Mouse (Mus musculus) cerebellum, postnatal 14 days (tissue): ENCODE results near the gene Rusc2.
A peak's percentile ranks its signal among the peaks of the same experiment; 100 is the strongest.

ENCODE experiments used
- DNase-seq, 2 experiments: peaks; one replicate each; pipeline ENCODE4 v3.0.0; 2021; ENCODE audit warnings: mixed read lengths in 2 of 2

The Rusc2 gene

DNA sequence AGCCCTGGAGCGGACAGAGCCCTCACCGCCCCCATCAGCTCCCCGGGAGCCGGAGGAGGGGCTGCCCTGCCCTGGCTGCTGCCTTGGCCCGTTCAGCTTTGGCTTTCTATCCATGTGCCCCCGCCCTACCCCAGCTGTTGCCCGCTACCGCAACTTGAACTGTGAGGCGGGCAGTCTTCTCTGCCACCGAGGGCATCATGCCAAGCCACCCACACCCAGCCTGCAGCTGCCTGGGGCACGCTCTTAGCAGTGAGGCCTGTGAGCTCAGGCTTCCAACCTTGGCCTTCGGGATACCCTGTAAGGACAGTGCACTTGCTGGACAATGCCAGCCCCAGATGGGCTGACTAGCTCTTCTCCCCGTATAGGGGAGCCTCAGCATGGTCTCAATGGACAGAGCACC lies 65.5 kb downstream of the Rusc2 start:
- DNase-seq, result peak in 1 of 2 experiments; percentile 44

DNA sequence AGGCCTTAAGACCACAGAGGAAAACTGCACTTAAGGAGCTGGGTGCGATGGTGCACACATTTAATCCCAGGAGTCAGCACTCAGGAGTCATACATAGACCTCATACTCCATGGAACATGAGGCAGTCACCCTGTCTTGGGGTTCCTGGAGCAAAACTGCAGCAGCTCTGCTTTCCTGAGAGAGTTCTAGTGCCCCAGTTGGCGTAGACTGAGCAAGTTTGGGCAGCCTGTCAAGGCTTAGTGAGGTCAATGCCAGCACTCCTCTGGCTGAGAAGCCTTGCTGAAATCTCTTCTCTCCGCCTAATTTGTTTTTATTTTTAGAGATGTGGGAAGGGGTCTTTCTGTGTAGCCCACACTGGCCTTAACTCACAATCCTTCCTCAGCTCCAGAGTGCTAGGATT lies 66.8 kb downstream of the Rusc2 start:
- DNase-seq, result peak; percentile 72 to 75

DNA sequence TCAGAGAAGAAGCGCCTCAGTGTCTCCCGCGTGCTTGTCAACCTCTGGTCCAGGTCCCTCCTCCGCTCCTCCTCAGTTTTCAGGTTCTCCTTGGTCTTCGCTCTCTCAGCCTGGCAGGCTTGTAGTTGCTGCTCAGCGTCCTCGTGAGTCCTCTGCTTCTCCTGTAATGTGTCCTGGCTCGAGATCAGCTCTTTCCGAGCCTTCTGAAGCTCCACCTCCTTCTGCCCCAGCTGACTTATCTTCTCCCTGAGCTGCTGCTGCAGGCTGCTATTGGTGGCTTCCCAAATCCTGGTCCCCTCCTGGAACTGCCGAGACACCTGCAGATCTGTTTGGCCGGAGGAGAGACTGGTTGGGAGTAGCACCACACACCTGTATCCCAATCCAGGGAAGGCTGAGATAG lies 70.5 kb downstream of the Rusc2 start:
- DNase-seq, result no peak

DNA sequence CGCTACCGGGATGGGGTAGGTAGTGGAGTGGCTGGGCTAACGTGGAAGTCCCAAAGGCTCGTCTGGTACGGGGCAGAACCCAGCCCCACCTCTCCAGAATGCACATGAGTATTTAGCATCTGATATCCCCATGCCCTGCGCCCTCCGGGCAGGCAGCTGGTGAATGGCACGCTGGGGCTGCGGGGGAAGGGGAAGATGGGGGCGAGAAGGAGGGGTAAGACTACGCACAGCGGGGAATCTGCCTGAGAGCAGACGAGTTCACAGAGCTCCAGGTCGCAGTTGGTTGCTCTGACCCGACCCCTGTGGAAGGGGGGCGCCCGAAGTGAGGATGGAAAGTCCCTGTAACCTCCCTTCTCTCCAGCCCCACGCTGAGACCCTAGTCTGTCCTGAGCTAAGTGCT lies 71.6 kb downstream of the Rusc2 start:
- no peak for DNase-seq

DNA sequence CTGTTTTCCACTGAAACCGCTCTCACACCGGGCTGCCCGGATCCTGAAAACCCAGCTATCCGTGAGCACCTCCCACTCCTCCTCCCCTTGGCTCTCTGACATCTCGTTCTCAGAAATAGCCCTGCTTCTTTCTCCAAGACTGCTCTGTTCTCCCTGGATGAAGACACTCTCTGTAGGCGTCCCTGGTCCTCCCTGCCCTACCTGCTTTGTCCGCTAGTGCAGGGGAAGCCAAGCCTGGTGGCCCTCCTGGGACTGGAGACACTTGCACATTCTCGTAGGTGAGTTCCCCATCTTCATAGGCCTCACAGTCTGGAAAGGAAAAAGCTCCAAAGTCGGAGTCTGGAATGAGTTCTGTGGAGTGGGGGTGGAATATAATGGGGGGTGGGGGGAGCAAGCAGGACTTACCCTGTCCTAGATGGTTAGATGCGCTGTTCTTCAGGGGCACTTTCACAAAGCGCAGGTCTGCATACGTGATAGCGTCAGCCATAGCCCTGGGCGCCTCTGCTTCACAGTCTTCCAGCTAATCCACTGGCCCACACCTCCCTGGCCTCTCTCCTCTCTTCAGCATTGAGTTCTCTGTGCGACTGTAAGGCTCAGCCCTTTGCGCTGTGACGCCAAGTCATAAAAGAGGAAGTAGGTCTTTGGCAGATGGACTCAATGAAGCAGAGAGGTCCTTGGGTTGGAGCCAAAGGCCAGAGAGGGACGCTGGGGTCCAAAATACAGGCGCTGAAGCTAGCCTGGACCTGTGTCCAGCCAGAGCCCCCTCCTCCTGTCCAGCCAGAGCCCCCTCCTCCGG lies 72.5 kb downstream of the Rusc2 start, which contains the start of gene Cd72:
TSS of gene Cd72 (minus strand) at position 588 of the 796 bp plus-strand sequence.
- DNase-seq, result peak in 1 of 2 experiments; percentile 31

DNA sequence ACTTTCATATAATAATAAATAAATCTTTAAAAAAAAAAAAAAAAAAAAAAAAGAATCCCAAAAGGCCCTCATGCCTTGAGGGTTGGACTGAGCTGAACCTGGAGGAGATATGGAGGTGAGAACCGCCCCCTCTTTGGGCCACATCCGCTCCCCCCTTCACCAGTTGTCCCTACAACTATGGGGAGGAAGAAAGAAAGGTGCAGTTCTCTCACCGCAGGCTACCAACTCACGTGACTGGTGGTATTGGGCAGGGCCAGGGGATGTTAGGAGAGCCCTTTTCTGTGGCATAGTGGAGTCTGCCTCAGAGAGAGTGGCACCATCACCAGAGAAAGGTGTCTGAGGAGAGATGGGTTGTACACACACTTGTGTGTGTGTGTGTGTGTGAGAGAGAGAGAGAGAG lies 74.7 kb downstream of the Rusc2 start:
- no peak for DNase-seq

DNA sequence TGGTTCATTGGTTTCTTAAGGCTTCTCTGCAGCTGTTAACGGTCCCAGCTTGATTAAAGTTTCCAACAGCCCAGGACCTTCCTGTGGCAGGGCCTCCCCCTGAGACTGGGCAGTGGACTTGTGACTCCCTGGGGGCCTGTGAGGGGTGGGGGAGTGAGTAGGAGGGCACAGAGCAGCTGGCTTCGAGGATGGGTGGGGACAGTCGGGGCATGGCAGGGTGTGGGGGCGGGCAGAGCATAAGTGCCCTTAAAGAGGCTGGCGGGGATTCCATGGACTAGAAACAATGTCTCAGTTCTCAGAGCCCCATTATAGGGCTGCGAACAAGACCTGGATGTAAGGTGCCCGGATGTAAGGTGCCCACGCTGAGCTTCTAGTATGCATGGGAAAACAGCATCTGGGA lies 75.3 kb downstream of the Rusc2 start:
- DNase-seq, result no peak

DNA sequence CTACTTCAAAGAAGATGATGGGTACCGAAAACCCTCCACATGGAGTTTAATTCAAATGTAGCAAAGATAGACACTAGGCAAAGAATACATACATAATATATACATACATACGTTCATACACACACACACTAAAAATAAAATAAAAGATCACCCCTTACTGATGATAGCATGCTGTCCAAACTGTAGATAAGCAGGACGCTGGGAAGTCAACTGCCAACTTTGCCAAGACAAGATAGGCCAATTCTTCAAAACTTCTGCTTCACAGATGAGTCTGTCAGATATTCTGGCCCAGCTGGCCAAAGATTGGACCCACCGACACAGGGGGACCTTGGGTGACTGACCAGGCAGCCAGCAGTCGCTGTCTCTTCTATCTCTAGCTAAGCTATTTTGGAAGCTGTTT lies 81.3 kb downstream of the Rusc2 start:
- DNase-seq, result no peak

DNA sequence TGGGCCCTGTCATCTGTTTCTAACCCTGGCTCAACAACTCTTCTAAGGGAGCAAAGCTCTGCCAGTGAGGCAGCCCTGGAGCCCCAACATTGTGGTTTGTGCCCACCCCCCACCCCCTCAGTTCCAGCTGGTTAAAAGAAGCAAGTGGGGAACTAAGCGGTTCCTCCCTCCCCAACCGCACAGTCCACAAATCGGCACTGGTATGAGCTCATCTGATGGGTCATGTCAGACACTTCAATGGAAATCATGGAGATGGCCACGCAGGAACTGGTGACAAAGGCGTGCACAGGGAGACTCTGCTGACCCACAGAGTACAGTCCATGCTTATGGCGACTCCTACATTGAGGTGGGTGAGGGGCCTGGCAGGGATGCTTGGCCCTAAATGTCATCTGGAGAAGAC lies 84.2 kb downstream of the Rusc2 start:
- no peak for DNase-seq

DNA sequence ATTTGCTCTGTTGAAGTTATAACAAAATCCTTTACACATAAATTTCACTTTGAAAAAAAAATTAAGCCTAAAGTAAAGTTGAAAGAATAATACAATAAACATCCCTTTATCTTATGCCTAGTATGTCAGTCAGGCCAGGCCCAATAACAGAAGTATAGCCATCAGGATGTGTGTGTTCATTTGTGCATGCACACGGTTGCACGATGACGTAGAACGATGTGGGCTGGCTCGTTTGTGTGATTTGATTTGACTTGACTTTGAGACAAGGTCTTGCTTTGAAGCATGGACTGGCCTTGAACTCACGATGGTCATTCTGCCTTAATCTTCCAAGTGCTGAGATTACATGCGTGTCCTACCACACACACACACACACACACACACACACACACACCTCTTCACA lies 85.1 kb downstream of the Rusc2 start:
- no peak for DNase-seq

DNA sequence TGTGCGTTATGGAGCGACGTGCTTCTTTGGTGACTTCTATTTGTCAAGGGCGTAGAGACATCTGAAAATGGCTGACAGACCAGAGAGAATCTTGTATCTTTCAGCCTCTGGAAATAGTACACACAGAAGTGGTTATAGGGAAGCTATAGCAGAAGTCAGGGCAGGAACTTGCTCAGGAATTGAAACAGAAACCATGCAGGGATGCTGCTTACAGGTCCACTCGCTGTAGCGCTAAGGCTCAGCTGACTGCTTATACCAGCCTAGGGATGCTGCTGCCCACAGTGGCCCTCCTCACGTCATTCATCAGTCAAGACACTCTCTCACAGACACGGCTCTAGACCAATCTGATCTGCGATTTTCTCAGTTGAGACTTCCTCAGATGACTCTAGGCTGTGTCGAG lies 88.5 kb downstream of the Rusc2 start:
- DNase-seq, result no peak

DNA sequence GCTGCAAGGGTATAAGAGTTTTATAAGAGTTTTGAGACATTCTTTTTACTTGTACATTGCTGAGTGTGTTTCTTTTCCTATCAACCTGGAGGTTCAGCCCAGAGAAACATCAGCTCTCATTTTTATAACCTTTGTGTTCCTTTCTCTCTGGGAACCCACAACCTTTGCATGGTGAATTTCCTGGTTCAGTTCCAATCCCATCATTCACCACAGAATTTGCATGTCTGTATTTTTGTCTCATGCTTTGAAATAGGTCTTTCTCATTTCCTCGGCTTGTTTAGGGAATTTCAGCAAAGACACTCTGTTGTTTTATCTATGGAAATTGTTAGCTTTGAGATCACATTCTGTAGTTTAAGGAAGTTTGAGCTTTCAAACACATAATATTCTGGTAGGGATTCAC lies 91.9 kb downstream of the Rusc2 start:
- DNase-seq, result no peak

DNA sequence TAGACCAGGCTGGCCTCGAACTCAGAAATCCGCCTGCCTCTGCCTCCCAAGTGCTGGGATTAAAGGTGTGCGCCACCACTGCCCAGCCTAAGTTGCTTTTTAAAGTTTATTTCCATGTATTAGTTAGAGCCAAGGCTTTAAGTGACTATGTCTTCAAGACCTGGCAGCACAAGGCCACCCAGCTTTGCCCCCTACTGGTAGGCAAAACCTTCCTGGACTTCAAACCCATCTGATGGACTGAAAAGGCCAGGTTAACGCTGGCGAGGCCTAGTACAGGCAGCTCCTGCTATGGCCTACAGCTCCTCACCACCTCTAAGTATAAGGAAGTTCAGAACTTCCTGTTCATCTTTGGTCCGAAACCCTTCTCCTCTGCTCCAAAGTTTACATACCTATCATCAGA lies 94.8 kb downstream of the Rusc2 start:
- DNase-seq, result no peak
